Mouse (Mus musculus) monocyte, adult 2 months (primary cell): ENCODE measurements around the gene Acbd3.

Experiments used
- DNase-seq, 2 experiments: peaks; one replicate each; pipeline ENCODE4 v3.0.0; 2022; ENCODE audit warnings: low spot score in 2 of 2, low read depth in 1 of 2

Gene Acbd3

DNA sequence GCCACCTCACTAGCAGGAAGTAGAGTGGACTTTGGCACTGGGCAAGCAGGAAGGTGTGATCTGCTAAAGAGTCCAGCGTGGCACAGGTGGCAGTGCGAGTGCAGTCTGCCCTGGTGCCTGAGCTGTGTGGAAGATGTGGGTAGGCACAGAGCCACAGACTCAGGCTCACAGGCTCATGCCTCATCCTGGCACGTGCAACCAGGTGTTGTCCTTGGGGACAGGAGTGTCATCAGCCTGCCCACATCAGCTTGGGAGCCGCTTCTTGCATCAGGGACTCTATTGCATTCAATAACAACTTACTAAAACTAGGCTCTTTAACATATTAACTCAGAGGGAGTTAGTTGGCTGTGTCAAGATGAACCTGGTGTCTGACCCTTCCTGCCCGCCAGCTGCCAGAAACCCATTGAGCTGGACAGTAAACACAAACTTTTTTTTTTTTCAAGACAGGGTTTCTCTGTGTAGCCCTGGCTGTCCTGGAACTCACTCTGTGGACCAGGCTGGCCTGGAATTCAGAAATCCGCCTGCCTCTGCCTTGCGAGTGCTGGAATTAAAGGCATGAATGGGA lies 32.2 kb downstream of the Acbd3 start:
- no peak for DNase-seq

- DNase-seq, result no peak
These were observed 36.3 kb downstream of the Acbd3 start for GRCm38 (mm10) chr1:180762180-180762579.

DNA sequence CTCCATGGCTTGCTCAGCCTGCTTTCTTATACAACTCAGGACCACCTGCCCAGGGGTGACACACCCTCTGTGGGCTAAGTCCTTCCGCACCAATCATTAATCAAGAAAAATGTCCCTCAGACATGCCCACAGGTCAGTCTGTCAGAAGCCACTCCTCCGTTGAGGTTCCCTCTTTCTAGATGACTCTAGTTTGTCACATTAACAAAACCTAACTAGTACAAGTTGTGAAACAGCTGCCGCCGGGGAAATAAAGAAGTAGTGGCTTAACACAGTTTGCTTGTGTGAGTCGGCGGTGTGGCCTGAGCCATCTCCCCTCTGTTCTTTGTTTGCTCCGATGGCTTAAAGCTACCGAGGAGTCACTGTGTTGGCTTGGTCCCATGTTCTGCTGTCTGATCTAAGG lies 36.8 kb downstream of the Acbd3 start:
- peak; percentile 52 to 59 for DNase-seq

DNA sequence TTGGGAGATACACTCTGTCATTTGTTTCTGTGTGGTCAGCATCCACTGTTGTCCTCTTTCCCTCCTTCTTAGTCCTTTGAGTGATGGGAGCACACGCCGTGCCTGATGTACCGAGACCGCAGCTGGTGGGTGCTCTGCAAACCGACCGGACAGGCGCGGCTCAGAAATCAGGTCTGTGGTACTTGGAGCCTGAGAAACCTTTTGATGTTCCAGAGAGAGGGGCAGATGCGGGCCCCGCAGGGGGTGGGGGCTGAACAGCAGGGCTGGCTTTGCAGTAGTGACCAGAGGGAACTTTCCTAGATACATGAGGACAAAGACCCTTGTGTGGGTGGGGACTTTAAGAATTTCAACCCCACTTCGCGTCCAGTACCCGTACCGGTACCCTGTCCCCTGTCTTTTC lies 37.5 kb downstream of the Acbd3 start:
- DNase-seq, result no peak

GRCm38 (mm10) chr1:180763828-180764227 lies 38.0 kb downstream of the Acbd3 start:
- DNase-seq, result peak; percentile 63 to 77

GRCm38 (mm10) chr1:180765393-180765792 lies 39.5 kb downstream of the Acbd3 start:
- no peak for DNase-seq

GRCm38 (mm10) chr1:180766557-180766956 lies 40.7 kb downstream of the Acbd3 start:
- peak; percentile 48 to 62 for DNase-seq

DNA sequence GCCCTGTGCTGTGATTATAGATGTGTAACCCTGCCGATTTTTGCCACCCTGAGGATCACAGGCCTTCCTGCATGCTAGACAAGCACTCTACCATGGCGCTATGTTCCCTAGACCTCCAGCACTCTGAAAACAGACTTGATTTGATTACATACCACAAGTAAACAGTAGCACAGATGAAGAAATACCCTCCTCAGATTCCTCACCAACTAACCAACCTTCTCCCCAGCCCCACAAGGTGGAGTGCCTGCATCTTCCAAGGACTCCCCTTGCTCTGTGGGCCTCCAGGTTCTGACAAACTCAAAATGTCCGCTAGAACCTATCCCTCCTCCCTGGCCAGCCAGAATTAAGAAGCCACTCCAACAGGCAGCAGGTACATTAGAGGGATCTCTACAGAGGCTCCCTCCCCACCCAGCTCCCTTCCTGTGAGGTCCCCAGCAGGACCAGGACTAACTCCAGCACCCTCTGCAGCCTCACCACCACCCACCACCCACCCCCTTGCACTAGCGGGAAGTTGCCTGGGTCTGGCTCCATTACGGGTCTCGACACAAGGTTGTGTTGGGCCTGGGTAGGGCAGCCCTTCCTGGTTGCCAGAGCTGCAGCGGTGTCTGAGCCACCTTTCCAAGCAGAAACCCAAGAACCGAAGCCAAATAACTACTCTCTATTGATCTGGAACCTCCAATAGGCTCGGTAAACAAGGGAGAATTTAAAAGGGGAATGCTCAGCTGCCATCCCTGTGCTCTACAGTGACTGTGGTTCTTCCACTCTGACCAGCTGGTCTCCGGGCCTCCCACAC lies 41.9 kb downstream of the Acbd3 start:
- no peak for DNase-seq

DNA sequence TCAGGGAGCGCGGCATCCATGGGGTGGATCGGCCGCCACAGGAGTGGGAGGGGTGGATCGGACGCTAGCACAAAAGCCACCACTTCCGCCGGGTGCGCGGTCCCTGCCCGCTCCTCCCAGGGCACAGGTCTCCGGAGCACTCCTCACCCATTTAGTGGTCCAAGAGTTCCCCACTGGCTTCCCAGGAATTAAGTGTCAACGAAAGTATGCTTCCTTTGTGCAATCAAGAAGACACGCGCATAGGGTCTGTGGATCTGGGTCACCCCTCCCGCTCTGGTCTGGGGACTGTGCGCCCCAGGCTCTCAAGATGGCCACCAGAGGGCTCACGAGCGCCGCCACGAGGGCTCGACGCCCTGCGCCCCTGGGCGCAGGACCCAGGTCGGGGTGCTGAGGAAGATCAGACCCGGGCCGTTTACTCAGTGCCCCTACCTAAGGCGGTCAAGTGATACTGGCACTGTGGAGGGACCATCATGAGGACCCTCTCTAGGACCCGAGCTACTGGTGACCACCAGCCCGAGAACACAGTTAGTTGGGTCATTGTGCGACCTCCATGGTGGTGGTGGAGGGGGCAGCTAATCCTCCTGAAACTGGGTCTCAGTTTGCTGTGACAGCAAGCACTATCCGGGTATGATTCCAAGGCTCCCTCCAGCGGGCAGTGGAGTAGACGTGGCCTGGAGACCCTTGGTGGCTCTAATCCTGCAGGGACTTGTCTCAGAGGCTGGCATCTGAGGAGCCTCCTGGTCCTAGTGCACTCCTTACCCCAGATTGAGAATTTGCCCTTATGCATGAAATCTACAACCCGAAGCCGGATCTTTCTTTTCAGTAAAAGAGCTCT lies 42.7 kb downstream of the Acbd3 start:
- peak in 1 of 2 experiments; percentile 64 for DNase-seq

GRCm38 (mm10) chr1:180771306-180771705 lies 45.5 kb downstream of the Acbd3 start:
- no peak for DNase-seq

DNA sequence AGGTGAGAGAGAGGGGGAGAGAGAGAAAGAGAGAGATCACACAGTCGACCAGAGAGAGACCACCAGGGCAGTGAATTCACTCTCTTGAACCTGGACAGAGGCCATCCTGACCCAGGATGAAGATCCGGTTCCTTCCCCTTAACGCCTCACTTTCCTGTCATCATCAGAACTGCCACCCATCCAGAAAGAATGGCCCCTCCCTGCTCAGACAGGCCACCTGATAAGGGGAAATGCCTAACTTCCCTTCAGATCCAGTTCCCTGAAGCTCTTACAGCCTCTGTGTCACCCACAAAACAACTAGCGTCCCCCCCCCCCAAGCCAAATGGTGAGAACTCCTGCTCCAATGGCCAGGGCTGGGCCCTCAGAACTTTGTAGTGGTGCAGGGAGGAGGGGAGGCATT lies 45.9 kb downstream of the Acbd3 start:
- DNase-seq, result peak in 1 of 2 experiments; percentile 28

DNA sequence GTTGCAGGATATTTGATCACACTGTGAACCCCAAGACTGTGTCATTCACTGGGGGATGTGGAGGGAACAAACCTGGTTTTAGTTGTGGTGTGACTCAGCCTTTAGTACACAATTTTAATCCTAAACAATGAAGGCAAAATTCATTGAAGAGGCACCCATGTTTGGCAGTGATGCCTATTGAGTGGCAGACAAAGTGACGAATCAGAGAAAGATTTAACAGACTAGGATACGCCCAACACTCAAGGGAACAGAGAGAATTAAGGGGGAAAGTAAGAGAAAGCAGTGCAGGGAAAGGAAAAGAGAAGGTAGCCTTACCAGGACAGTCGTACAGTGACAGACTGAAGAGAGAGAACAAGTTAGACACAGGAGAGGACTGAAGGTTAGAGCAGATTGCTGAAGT lies 46.4 kb downstream of the Acbd3 start:
- no peak for DNase-seq

GRCm38 (mm10) chr1:180774664-180775063 lies 48.8 kb downstream of the Acbd3 start:
- DNase-seq, result no peak

DNA sequence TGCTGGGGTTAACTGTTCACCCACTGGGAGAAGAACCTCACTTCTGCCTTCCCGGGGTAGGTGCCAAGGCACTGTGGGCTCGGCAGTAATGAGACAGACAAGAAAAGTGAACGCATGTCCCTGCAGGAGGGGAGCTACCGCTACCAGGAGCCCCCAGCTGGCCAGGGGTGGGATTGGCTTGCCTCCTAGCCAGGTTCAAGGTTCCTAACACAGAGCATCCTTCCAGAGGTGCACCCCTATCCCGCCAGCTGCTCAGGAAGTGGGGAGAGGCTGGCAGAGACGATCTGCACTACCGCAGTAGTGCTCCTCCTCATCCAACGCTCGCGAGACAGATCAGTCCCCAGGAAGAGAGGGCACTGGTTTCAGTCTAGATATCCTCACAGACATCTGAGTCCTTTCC lies 49.5 kb downstream of the Acbd3 start:
- DNase-seq, result no peak

DNA sequence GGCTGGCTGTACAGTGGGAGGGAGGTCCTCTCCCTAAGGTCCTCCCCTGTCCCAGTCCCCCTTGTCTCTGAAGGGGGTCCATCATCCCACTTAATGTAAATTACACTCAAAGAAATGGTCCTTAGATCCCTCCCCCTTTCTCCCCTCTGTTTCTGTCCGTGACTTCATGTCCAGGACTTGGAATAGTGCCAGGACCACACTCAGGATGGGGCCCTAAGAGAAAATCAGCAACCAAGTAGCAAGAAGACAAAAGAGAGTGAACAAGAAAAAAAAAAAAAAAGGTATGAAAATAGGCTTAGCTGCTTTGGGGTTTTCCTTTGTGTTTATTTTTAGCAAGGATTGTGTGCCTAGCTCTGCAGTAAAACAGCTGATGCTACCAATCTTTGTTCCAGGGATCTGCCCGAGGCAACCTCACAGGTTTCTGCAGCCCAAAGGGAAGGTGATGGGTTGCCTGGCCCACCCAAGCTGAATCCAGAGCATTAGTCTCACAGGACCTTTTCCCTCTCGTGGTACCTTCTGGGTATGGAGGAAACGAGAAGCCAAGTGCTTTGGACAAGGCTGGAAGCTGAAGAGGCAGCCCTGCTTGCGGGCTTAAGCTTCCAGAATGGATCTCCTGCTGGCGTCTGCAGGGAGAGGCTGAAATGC lies 50.1 kb downstream of the Acbd3 start:
- DNase-seq, result no peak

GRCm38 (mm10) chr1:180776494-180776893 lies 50.7 kb downstream of the Acbd3 start:
- DNase-seq, result no peak

DNA sequence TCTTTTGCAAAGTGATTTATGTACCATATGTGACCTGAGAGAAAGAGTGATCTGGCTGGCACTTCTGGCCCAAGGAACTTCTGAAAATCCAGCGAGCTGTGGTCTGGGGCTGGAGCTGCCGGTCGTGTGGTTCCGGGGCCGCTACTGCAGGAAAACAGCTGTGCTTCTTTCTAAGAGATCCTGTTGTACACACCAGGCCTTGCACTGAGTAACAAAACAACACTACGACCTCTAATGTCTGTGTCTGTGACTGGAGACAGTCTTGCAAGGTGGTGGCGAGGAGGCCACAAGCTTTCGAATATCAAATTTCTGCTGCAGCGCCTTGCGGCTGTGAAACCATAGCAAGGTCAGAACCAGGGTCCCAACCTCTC lies 51.4 kb downstream of the Acbd3 start:
- no peak for DNase-seq

GRCm38 (mm10) chr1:180777660-180778402 lies 52.0 kb downstream of the Acbd3 start:
- DNase-seq, result peak; percentile 46 to 55

DNA sequence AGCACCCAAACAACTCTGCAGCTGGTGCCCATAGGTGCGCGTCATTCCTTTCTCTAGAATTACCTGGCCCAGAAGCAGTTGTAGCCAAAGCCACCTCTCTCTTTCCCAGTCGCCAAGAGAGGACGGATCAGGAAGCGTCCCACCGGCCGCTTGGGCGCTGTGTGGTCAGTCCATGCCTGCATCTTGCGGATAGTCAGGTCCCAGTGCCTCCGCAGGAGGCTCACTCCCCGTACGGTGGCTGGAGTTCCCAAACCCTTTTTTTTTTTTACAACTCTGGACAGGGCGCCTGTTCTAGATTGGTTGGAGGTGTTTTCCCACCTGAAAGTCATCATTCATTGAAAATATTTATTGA lies 52.5 kb downstream of the Acbd3 start:
- DNase-seq, result no peak

DNA sequence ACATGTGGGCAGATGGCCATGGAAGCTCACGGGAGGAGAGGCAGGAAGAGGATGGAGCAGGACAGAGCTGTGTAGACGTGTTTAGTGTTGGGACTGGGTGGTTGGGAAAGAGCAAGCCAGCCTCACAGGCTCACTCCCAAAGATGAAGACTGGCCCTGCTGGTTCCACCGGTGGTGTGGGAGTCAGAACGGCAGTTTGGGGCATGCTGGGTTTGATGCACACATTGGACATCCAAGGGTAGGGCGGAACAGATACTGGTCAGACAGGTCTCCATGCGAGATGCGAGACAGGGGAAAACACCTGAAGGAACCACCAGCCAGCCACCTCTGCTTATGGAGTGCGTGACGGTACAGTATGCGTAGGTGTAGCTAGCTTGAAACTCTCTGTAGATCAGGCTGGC lies 53.1 kb downstream of the Acbd3 start:
- no peak for DNase-seq

GRCm38 (mm10) chr1:180780291-180780690 lies 54.4 kb downstream of the Acbd3 start:
- DNase-seq, result no peak
